Mouse (Mus musculus): ENCODE data around the gene Tcstv1. TPM values are rescaled to one million over a fixed set of nuclear protein-coding genes. Genes with fewer than 3 reads are reported as not detected.

Gene Tcstv1
- polyA plus RNA-seq, 1 experiment: not detected

Other genes starting within 250 kb of the Tcstv1 start
- 7.1 and 7.9 TPM in 2 replicates for gene Hmgcs1, start 204.4 kb downstream of the Tcstv1 start, polyA plus RNA-seq (2012; rRNA removed)
- 0.06 and 0.11 TPM in 2 replicates for gene Nim1k, start 138.9 kb downstream of the Tcstv1 start, polyA plus RNA-seq (2012; rRNA removed)
- 6.1 and 8.2 TPM in 2 replicates for gene Zfp131, start 103.9 kb downstream of the Tcstv1 start, polyA plus RNA-seq (2012; rRNA removed)
- gene AF067063, start 64.6 kb downstream of the Tcstv1 start, polyA plus RNA-seq (2012; rRNA removed): not detected in 2 replicates
- gene D13Ertd608e, start 58.8 kb downstream of the Tcstv1 start, polyA plus RNA-seq (2012; rRNA removed): 0.21 and 1.0 TPM in 2 replicates
- gene Gm21761, start 34.5 kb upstream of the Tcstv1 start, polyA plus RNA-seq (2012; rRNA removed): not detected in 2 replicates
- gene B020031M17Rik, start 56.0 kb upstream of the Tcstv1 start, polyA plus RNA-seq (2012; rRNA removed): 0.37 TPM in 1 of 2 replicates, not detected in the other
- gene Gm36079, start 132.2 kb upstream of the Tcstv1 start, polyA plus RNA-seq (2012; rRNA removed): not detected in 2 replicates
- 3.8 and 3.9 TPM in 2 replicates for gene Gm21188, start 157.4 kb upstream of the Tcstv1 start, polyA plus RNA-seq (2012; rRNA removed)
- gene Gm20767, start 245.5 kb upstream of the Tcstv1 start, polyA plus RNA-seq (2012; rRNA removed): not detected in 2 replicates